Mouse (Mus musculus) spleen, embryonic (tissue): ENCODE measurements around the gene Tbr1.

Experiments used
- CTCF ChIA-PET: fragments of 350-600 bp; sonication (Branson Sonifier 250); formaldehyde crosslinking; loops from one replicate; lab custom pipeline; 2022; lab: Charles Lee

Tbr1 gene

DNA sequence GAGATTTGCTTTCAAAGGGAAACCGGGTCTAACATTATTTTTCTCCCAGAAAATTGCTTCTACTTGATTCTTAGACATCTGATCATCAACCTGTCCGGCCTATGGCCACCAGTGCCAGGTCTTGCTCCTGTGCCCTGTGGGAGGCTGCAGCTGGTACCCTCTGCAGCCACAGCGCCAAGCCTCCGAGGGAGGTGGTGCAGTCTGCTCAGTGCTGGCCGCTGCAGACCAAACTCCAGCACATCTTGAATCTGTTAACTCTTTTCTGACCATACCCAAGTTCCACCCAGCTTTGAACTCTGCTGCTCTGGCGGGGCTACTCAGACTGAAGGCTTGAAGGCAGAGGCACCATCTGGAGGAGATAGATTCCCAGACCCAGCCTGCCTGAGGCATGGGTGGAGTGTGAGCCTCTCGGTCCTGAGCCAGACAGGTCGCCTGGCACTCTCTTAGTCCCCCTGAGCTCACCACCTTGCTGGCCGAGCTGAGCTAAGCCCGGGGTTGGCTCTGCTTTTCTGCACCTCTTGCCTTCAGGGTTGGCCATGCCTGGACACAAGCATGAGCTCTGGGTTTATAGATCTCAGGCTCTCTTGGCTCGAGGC, at the start of gene Tbr1:
TSS of gene Tbr1 (plus strand) at position 275 of the 596 bp plus-strand sequence.
- CTCF ChIA-PET = no interaction called here

DNA sequence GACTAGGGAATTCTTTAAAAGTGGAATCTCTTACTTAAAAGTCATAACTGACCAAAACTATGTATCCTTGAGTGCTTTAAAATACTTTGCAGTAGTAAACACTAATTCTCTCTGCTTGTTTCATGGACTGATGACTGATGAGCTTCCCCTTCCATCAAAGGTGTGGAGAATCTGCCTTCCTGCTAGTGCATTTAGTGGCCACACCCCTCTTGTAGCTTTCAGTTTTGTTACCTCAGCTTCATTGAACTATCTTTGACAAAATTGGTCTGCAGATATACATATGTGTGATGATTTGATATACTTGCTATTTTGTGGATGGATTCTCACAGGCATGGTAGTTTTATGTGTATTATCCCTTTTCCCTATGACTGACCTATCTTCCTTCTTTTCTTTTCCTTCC, 47.7 kb upstream of the Tbr1 start:
- CTCF ChIA-PET = no interaction called here

DNA sequence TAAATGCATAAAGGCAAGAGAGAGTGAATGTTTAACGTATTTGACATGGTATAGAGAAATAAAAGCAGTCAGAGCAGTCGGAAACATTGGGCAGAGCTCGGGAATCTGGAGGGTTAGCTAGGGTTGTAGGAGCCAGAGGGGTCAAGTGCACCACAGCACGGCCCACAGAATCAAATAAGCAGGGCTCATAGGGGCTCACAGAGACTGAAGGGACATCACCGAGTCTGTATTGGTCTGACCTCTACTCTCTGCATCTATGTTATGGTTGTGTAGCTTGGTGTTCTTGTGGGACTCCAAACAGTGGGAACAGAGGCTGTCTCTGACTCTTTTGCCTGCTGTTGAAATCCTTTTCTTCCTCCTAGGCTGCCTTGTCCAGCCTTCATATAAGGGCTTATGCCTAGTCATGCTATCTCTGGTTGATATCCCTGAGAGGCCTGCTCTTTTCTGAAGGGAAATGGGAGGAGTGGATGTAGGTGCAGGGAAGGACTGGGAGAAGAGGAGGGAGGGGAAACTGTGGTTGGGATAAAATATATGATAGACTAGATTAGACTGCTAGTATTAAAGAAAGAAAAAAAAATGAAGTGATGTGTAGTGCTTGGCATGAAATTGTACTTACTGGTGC, 43.4 kb upstream of the Tbr1 start:
- CTCF ChIA-PET = no interaction called here

DNA sequence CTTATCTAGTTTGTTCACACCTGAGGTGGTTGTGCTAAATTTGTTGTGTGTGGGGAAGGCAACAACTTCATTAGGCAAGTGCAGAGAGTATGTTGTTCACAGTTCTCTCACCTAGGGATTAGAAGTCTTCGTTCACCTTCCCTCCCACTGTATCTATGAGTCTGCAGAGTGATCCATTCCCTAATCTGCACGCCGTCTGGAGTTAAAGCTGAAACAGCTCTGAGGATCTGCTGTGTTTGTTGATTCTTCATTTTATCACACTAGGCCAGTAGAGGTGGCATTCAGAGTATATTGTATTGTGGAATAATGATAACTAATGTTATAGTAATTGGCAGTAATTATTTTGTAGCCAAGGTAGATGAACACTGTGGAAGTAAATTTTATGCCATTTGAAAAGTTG, 42.7 kb upstream of the Tbr1 start:
- CTCF ChIA-PET = no interaction called here

DNA sequence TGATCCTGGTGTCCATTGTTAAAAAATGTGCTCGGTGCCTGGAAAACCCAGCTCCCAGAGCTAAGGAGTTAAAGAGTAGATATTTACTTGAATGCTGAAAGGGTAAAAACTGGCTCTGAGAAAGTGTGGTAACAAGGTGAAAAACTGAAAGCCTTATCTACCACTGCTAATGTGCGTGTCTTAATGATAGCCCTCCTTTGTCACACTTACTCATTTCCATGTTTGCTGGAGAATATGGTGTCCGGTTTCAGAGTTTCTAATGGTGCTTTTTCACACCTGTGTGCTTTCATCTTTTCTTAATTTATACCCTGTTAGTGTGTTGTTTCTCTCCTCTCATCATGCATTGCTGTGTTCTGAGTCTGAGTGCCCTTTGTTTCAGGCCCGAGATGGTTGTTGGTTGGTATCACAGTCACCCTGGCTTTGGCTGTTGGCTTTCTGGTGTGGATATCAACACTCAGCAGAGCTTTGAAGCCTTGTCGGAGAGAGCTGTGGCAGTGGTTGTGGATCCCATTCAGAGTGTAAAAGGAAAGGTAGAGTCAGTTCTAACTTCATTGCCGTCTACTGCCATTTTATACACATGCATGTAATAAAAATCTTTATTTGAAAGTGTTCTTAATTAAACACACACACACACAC, 38.1 kb upstream of the Tbr1 start:
- CTCF ChIA-PET = no interaction called here

GRCm38 (mm10) chr2:61765526-61765925, 37.2 kb upstream of the Tbr1 start:
- CTCF ChIA-PET = no interaction called here

DNA sequence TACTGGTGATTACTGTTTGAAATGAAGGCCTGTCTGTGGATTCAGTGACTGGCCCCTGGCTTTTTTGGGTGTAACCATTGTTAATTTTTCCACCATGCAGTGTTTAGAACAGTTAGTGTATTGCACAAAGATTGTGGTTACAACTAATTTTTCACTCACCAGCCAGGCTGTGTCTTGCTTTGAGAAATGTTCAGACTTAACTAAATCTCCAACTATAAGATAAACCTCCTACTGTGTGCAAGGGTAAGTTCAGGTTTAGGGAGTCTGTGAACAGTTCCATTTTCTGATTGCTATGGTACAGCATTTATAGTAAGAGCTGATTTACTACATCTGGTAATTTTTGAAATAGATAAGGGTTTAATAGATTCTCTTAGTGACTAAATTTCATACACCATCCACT, 21.9 kb upstream of the Tbr1 start:
- CTCF ChIA-PET = no interaction called here

- CTCF ChIA-PET = no interaction called here
Measured at GRCm38 (mm10) chr2:61794960-61795359, 7.8 kb upstream of the Tbr1 start.

DNA sequence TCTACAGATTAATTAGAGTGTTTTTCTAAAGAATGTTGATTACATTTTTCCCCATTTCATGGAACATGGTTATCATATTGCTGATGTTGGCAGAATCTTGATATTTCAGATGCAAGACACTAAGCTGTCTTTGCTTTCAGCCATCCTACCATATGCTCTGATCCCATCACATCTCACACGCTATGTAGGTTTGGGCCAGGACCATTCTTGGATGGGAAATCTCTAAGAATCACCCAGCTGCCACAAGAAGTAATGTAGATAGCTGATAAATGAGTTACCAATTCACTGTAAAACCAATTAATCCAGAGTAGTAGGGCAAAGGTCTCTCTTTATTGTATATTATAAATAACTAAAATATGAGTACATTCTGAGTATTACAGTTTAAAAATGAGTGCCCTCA, 4.7 kb upstream of the Tbr1 start:
- CTCF ChIA-PET = no interaction called here

GRCm38 (mm10) chr2:61803443-61804367, 975 bp downstream of the Tbr1 start:
- CTCF ChIA-PET = interaction anchor here (0.7 kb wide), 2 partner anchors 28 to 657 kb away, joined by 3 read pairs; no protein-coding TSS in a partner anchor

- CTCF ChIA-PET = interaction anchor here (0.7 kb wide), 2 partner anchors 29 to 657 kb away, joined by 3 read pairs; no protein-coding TSS in a partner anchor
Measured at GRCm38 (mm10) chr2:61804382-61804840, 1.7 kb downstream of the Tbr1 start.

DNA sequence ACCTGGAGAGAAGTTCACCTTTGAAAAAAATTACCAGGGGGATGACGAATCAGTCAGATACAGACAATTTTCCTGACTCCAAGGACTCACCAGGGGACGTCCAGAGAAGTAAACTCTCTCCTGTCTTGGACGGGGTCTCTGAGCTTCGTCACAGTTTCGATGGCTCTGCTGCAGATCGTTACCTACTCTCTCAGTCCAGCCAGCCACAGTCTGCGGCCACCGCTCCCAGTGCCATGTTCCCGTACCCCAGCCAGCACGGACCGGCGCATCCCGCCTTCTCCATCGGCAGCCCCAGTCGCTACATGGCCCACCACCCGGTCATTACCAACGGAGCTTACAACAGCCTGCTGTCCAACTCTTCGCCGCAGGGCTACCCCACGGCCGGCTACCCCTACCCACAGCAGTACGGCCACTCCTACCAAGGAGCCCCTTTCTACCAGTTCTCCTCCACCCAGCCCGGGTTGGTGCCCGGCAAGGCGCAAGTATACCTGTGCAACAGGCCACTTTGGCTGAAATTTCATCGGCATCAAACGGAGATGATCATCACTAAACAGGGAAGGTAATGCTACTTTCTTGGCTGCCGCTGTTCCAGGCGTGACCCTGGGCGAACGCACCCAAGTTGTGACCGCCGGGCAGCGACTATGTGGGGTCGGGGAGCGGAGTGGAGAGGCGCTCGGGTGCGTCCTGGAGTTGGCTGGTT, 2.3 kb downstream of the Tbr1 start:
- CTCF ChIA-PET = interaction anchor here (0.6 to 0.7 kb wide), 2 partner anchors 148 to 656 kb away, joined by 3 read pairs; no protein-coding TSS in a partner anchor

- CTCF ChIA-PET = interaction anchor here (0.6 to 0.7 kb wide), 4 partner anchors 13 to 1029 kb away, joined by 3 to 4 read pairs (median 3); no protein-coding TSS in a partner anchor
Measured at GRCm38 (mm10) chr2:61805541-61806345, 3.0 kb downstream of the Tbr1 start.

DNA sequence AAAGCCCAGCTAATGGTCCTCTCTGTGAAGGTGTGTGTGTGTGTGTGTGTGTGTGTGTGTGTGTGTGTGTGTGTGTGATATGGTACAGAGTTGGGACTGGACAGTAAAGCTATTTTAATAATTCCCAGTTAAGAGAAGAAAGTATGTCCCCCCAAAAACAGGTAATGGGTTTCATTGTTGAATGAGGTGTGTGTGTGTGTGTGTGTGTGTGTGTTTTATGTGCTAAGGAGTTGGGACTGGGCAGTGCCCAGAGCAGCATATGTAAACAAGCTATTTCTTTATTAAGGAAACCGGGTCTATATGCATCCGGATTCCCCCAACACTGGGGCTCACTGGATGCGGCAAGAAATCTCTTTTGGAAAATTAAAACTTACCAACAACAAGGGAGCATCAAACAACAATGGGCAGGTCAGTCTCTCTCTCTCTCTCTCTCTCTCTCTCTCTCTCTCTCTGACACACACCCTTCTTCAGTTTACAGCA, 3.7 kb downstream of the Tbr1 start:
- CTCF ChIA-PET = interaction anchor here (0.6 to 0.7 kb wide), 4 partner anchors 13 to 1030 kb away, joined by 3 to 4 read pairs (median 4); no protein-coding TSS in a partner anchor

DNA sequence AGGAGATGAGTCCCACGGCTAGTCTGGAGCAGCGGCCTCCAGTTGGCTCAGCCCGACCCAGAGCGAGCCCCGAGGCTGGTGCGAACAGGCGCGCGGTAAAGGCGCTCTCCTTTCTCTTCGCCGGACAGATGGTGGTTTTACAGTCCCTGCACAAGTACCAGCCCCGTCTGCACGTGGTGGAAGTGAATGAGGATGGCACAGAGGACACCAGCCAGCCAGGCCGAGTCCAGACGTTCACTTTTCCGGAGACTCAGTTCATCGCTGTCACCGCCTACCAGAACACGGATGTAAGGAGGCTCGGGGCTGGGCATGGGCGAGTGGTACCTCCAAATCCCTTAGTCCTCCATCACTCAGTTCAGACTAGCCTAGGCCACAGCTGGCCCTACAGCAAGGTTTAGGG, 4.4 kb downstream of the Tbr1 start:
- CTCF ChIA-PET = interaction anchor here (0.7 kb wide), 2 partner anchors 33 to 136 kb away, joined by 3 to 8 read pairs; no protein-coding TSS in a partner anchor

- CTCF ChIA-PET = interaction anchor here (0.7 kb wide), 2 partner anchors 34 to 137 kb away, joined by 3 to 8 read pairs; no protein-coding TSS in a partner anchor
Measured at GRCm38 (mm10) chr2:61807781-61808180, 5.1 kb downstream of the Tbr1 start.

GRCm38 (mm10) chr2:61808776-61809175, 6.0 kb downstream of the Tbr1 start:
- CTCF ChIA-PET = interaction anchor here (0.7 kb wide), 1 partner anchor 46 kb away, joined by 4 read pairs; no protein-coding TSS in a partner anchor

DNA sequence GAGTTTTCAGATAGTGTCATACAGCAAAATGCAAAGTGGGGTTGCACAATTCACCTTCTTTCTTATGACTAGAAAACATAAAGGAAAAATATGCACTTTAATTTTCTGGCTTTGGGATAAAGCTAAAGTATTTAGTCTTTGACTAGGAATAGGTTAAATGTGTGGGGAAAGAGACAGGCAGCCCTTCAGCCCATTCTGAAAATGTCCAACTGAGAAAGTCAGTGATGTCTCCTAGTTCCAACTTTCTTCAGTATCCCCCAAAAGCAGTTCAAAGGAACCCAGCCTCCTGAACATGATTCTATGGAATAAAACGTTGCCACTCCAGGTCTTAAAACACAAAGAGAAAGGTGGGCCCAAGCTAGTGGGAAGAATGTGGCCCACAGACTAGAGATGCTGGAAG, 6.7 kb downstream of the Tbr1 start:
- CTCF ChIA-PET = no interaction called here

DNA sequence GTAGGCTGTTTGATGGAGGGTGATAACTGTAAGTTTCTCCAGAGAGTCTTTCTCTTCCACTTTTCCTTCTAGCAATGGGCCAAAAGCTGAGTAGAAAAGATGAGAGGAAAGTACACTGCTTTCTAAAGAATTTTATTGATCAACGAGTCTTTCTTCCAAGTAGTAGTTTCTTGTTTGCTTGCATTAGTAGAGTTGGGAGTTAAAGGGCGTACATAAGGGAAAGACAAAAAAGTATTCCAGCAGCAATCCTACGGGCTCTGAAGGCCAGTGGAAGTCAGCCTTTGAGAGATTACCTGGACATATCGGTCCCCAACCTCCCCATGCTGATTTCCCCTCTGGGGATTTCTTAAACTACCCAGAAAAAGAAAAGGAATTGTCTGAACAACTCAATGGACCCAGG, 8.0 kb downstream of the Tbr1 start:
- CTCF ChIA-PET = interaction anchor here (1.4 kb wide), 1 partner anchor 12 kb away, joined by 5 read pairs; no protein-coding TSS in a partner anchor
